Mouse (Mus musculus) heart, postnatal 4 days (tissue): Measurements from ENCODE around the gene Adam10. TPM values are rescaled to one million over a fixed set of nuclear protein-coding genes. Genes with fewer than 3 reads are reported as not detected.
A peak's percentile ranks its signal among the peaks of the same experiment; 100 is the strongest.

Experiments
- DNase-seq: peaks from one replicate; pipeline ENCODE4 v3.0.0; 2021
- microRNA-seq, 2 experiments: library from miRNA; unstranded; fragments of <30 nt; microRNA quantifications; one replicate each; pipeline ENCODE4 v1.2.0; 2021 to 2022
- total RNA-seq, 2 experiments: library from RNA; stranded (reverse); gene quantifications; 2 replicates each; pipeline ENCODE4 v1.2.3; 2021

Adam10 gene
- total RNA-seq, 2 experiments from 2014 or later = 71.4 to 78.4 TPM

- no peak for DNase-seq
Observed at GRCm38 (mm10) chr9:70788705-70789104, 109.9 kb downstream of the Adam10 start.

- DNase-seq = no peak
Observed at GRCm38 (mm10) chr9:70790621-70791020, 111.8 kb downstream of the Adam10 start.

DNA sequence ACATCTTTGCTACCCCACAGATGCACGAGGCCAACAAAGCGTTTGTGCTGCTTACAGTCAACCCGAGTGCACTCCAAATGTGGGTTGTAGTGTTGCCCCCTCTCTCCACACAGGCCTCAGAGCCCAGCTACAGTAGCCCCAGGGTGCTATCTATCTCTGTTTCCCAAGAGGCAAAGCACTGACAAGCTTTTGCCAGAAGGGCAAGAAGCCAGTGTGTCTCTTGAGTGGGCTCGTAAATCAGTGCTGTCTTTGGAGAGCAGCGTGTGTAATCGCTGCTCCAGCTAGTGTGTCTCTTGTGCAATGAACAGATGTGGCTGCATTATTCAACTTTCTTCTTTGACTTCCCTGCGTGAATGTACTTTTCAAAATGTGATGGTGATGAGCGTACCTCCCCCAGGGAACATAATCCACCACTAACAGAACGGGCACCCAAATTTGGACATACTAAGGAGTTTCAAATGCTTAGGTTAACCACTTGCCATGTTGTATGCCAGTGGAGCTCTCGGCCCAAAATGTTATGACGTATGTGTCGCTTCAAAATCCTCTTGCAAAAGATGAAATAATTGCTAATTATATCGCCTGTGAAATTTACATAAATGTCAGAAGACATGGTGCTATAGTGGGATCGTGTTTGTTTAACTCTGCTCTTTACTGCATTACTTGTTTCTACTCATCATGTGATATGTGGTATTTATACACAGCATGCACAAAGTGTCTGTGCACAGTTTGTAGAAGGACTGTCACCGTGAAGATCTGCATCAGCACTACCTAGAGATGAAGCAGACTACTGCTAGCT, 116.0 kb downstream of the Adam10 start:
- DNase-seq = peak; percentile 22

- no peak for DNase-seq
Observed at GRCm38 (mm10) chr9:70795439-70795757, 116.6 kb downstream of the Adam10 start.

GRCm38 (mm10) chr9:70800588-70801315, 122.0 kb downstream of the Adam10 start:
- DNase-seq = no peak

DNA sequence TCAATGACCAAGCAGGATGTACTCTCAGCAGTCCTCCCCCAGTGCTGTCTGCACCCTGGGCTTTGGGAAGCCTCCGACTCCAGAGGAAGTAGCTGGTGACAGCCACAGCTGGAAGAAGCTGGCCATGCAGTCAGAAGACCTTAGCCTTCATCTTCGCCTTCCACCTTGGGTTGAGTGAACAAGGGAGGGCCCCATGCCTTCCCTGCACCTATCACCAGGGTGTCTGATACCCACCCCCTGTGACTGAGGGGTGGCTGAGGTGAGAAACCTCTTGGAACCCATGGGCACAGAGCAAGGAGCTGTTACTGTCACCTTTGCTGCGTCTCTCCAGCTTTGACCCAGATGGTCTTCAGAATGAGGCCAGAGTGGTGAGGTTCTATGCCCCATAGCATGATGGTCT, 123.0 kb downstream of the Adam10 start:
- no peak for DNase-seq

GRCm38 (mm10) chr9:70802816-70803215, 124.0 kb downstream of the Adam10 start:
- DNase-seq = no peak

GRCm38 (mm10) chr9:70806069-70806468, 127.3 kb downstream of the Adam10 start:
- DNase-seq = no peak

DNA sequence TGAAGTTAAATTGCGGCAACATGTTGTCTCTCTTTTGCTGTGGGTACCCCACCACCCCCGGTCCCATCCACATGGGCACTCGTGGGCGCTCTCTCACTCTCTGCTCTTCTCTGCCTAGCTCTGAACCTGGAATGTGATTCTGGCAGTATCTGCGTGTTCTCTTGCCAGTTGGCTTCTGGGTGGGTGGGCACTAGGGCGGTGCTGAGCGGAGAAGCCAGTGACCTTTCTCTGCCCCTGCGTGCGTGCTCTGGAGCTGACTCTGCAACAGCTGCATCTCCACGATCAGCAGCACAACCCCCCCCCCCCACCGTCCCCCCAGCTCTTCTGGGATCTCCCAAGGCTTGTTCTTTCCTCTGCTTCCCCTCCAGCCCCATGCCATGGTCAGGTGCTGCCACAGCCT, 128.9 kb downstream of the Adam10 start:
- peak; percentile 59 for DNase-seq

- DNase-seq = no peak
Observed at GRCm38 (mm10) chr9:70812551-70812950, 133.8 kb downstream of the Adam10 start.

GRCm38 (mm10) chr9:70816701-70817305, 138.0 kb downstream of the Adam10 start:
- DNase-seq = no peak

DNA sequence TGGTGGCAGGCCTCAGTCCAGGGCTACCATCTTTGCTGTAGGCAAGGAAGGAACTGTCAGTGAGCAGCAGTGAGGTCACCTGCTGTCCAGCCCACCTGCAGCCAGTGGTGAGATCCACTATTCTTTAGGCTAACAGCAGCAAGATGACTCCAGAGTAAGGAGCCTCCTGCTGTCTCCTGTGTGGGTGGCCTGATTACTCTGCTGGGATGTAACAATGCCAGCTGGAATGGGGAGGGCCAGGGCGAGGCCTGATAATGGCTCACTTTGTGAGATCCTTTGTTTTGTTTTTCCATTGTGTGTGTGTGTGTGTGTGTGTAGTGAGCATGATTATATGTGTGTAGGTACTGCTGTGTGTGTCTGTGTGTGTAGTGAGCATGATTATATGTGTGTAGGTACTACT, 138.6 kb downstream of the Adam10 start:
- no peak for DNase-seq

GRCm38 (mm10) chr9:70818739-70819138, 139.9 kb downstream of the Adam10 start:
- DNase-seq = no peak

- no peak for DNase-seq
Observed at GRCm38 (mm10) chr9:70824103-70824502, 145.3 kb downstream of the Adam10 start.

DNA sequence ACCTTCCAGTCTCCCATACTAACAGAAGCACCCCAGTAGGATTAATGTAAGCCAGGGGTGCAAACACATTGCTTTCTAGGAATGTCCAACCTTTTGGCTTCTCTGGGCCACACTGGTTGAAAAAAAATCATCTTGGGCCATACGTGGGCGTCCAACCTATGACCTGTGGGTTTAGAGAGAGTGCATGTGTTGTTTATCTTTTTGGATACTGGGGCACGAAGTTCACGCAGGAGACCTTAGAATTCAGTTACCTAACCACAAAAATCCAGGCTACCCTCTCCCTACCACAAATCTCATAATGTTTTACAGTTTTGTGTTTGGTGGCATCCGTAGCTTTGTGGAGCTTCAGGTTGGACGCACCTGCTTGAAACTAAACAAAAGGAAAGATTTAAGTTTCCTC, 149.1 kb downstream of the Adam10 start:
- no peak for DNase-seq

Small RNA genes within 50 kb of the gene (microRNA-seq; reads per million reads assigned to microRNA genes)
- 0 reads per million in 2 experiments for gene Gm25149

Other genes with a start within 250 kb of the Adam10 start
- gene Rnf111, start 175.3 kb upstream of the Adam10 start, total RNA-seq = 10 to 100 TPM; 34.6 to 36.1 TPM
- 10 to 100 TPM; 34.8 TPM for gene Sltm, start 136.2 kb upstream of the Adam10 start, total RNA-seq
- gene Gm10642, start 22.7 kb upstream of the Adam10 start, total RNA-seq = under 1 TPM; 0.47 to 0.67 TPM
- 10 to 100 TPM; 25.3 to 25.8 TPM for gene Mindy2, start 21.8 kb upstream of the Adam10 start, total RNA-seq